Mouse (Mus musculus) thymus, postnatal 14 days (tissue): ENCODE data around the gene Zfp97.
"Not testable (repeated sequence)": the region's sequence is repeated elsewhere in the genome, so short reads cannot be mapped to it uniquely, and the experiment has no call there.

Source experiments
- DNase-seq: peaks from one replicate; pipeline ENCODE4 v3.0.0; 2021

Zfp97 gene

GRCm38 (mm10) chr17:17120830-17121502, at the start of gene Zfp97:
Gene Zfp97, plus strand, starts transcription at chr17:17121415.
- DNase-seq: not testable (repeated sequence)

- not testable (repeated sequence) for DNase-seq
Measured at GRCm38 (mm10) chr17:17178757-17179413, 57.7 kb downstream of the Zfp97 start.

- not testable (repeated sequence) for DNase-seq
Measured at GRCm38 (mm10) chr17:17194761-17195160, 73.5 kb downstream of the Zfp97 start.

- no peak for DNase-seq
Measured at GRCm38 (mm10) chr17:17195178-17195577, 74.0 kb downstream of the Zfp97 start.

- not testable (repeated sequence) for DNase-seq
Measured at GRCm38 (mm10) chr17:17196111-17196510, 74.9 kb downstream of the Zfp97 start.
